Mouse (Mus musculus) forebrain, embryonic 13.5 days (tissue): ENCODE measurements at regions not wholly inside any gene's neighbourhood (a gene's known extent, or its start where the extent isn't known, plus 50 kb on each side); places are given as distances from the start of the nearest gene placed in this dataset. TPM values are rescaled to one million over a fixed set of nuclear protein-coding genes. Genes with fewer than 3 reads are reported as not detected.
"Not testable (repeated sequence)": the region's sequence is repeated elsewhere in the genome, so short reads cannot be mapped to it uniquely, and the experiment has no call there.

Experiments used
- ATAC-seq: fragments of 200-750 bp; cut with Nextera tagmentation; 2 replicates; pipeline ENCODE4 v1.8.0; 2017
- H3K27ac ChIP-seq: fragments of 300-500 bp; sonication (generic); 2 replicates; pipeline ENCODE4 v1.5.1; 2015; ENCODE audit warnings: inconsistent platforms, mild to moderate bottlenecking, moderate library complexity
- H3K27me3 ChIP-seq: fragments of 300-500 bp; sonication (generic); 2 replicates; pipeline ENCODE4 v1.6.1; 2015; ENCODE audit warnings: mild to moderate bottlenecking, inconsistent platforms
- H3K36me3 ChIP-seq: fragments of 300-500 bp; sonication (generic); 2 replicates; pipeline ENCODE4 v1.6.1; 2015; ENCODE audit warnings: mild to moderate bottlenecking, inconsistent platforms; ENCODE audit not compliant: poor library complexity, severe bottlenecking
- H3K4me1 ChIP-seq: fragments of 300-500 bp; sonication (generic); 2 replicates; pipeline ENCODE4 v1.6.1; 2015; ENCODE audit warnings: inconsistent platforms
- H3K4me2 ChIP-seq: fragments of 300-500 bp; sonication (generic); 2 replicates; pipeline ENCODE4 v1.6.1; 2015; ENCODE audit warnings: inconsistent platforms, mild to moderate bottlenecking, moderate library complexity
- H3K4me3 ChIP-seq: fragments of 300-500 bp; sonication (generic); 2 replicates; pipeline ENCODE4 v1.5.1; 2015; ENCODE audit warnings: mild to moderate bottlenecking, inconsistent platforms
- H3K9ac ChIP-seq: fragments of 300-500 bp; sonication (generic); 2 replicates; pipeline ENCODE4 v1.6.1; 2015; ENCODE audit warnings: mild to moderate bottlenecking, inconsistent platforms
- H3K9me3 ChIP-seq: fragments of 300-500 bp; sonication (generic); replicated peaks from 2 replicates; pipeline ENCODE4 v1.6.1; 2016; ENCODE audit warnings: inconsistent platforms
- WGBS: fragments of 180-500 bp; shearing (Covaris S2); methylation state at CpG from one replicate; pipeline ENCODE4 v1.1.7; 2015; 5-methylcytosine and 5-hydroxymethylcytosine counted together
- microRNA-seq: library from miRNA; unstranded; fragments of <30 nt; microRNA quantifications from one replicate; pipeline ENCODE4, GENCODE M21; 2016

GRCm38 (mm10) chr1:165013428-165013827, 78.1 kb upstream of the Xcl1 start:
- no peak for ATAC-seq
- H3K27me3 ChIP-seq: no peaks in the 10 kb centered on the region
- no peak overlapping the region for H3K4me2 ChIP-seq
- H3K9me3 ChIP-seq: no peaks in the 10 kb centered on the region
- peaks cover 7% of the 10 kb centered on the region for H3K4me1 ChIP-seq
- H3K27ac ChIP-seq: no peak overlapping the region
- WGBS: 90% methylated on average over 2 of the region's 2 CpGs
- no peaks in the 10 kb centered on the region for H3K36me3 ChIP-seq
- no peak overlapping the region for H3K4me3 ChIP-seq
- H3K9ac ChIP-seq: no peak overlapping the region

DNA sequence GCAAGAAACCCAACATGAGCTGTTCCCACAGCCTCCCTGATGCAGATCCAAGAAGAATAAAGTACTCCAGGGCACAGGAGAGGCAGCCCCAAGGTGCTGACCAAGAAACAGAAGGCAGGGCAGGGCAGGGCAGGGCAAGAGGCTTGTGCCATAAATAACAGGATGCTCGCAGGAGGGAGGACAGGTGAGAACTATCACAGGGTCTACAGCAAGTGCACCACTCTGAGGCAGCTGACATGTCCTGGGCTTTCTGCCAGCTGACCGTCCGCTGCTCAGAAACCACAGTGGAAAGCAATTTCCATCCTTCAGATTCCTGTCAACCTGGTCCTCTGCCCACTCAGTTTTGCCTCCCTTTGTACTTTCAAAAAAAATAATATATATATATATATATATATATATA, 77.0 kb upstream of the Xcl1 start:
- no peak overlapping the region for H3K27ac ChIP-seq
- H3K4me1 ChIP-seq: no peaks in the 10 kb centered on the region
- no peaks in the 10 kb centered on the region for H3K27me3 ChIP-seq
- H3K4me3 ChIP-seq: no peak overlapping the region
- ATAC-seq: no peak
- H3K4me2 ChIP-seq: no peak overlapping the region
- H3K36me3 ChIP-seq: no peaks in the 10 kb centered on the region
- no peaks in the 10 kb centered on the region for H3K9me3 ChIP-seq
- WGBS: 88% methylated on average over 3 of the region's 3 CpGs
- no peak overlapping the region for H3K9ac ChIP-seq

DNA sequence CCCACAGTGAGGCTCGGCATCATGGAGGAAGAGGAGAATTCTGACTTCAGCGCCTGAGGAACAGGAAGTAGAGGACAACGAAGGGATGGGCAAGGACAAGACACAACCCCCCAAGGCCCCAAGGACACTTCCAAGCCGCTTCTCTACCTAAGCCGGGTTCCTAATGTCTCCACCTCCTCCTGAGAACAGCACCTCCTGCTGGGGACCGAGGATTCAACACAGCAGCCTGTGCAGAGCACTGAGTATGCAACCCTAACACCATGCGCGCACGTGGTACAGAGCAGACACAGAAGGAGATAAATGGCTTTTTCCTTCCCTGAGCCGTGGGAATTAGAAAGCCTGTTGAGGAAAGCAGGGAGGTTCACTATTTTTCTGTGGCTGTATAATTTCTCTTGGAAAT, 64.2 kb upstream of the Xcl1 start:
- no peaks in the 10 kb centered on the region for H3K36me3 ChIP-seq
- no peaks in the 10 kb centered on the region for H3K4me1 ChIP-seq
- H3K27ac ChIP-seq: no peak overlapping the region
- H3K9me3 ChIP-seq: no peaks in the 10 kb centered on the region
- H3K27me3 ChIP-seq: no peaks in the 10 kb centered on the region
- no peak overlapping the region for H3K9ac ChIP-seq
- 71% methylated on average over 10 of the region's 10 CpGs for WGBS
- ATAC-seq: no peak
- no peak overlapping the region for H3K4me3 ChIP-seq
- H3K4me2 ChIP-seq: no peak overlapping the region

DNA sequence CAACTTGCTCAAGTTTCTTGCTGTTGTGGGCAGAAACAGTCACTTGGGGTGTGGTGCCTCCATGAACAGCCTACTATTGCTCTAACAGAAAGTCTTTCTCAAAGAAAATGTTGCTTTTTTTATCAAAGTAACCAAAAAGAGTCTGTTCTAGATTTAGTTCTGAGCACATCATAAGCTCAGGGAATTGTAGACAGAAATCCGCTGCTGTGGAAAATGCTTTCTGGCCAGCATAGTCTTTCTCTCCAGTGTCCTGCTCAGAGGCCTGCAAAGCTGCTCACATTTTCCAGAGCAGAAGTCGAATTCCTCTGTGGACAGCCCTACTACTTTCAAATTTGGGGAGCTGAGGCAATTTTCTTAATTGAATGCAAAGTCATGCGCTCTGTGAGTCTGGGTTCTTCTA, 63.3 kb upstream of the Xcl1 start:
- Histone ChIP-seq H3K9me3 (no peaks in the 10 kb centered on the region), H3K9ac (no peak overlapping the region), H3K27me3 (no peaks in the 10 kb centered on the region), H3K4me3 (no peak overlapping the region), H3K4me2 (no peak overlapping the region), H3K36me3 (no peaks in the 10 kb centered on the region), H3K27ac (no peak overlapping the region), H3K4me1 (no peaks in the 10 kb centered on the region)
- WGBS: 89% methylated on average over 3 of the region's 3 CpGs
- no peak for ATAC-seq

GRCm38 (mm10) chr1:164997660-164998059, 62.3 kb upstream of the Xcl1 start:
- Histone ChIP-seq H3K9ac (no peak overlapping the region), H3K4me2 (no peak overlapping the region), H3K4me1 (no peaks in the 10 kb centered on the region), H3K9me3 (no peaks in the 10 kb centered on the region), H3K27ac (no peak overlapping the region), H3K27me3 (no peaks in the 10 kb centered on the region), H3K36me3 (no peaks in the 10 kb centered on the region), H3K4me3 (no peak overlapping the region)
- 74% methylated on average over 5 of the region's 5 CpGs for WGBS
- ATAC-seq: no peak

- Histone ChIP-seq H3K27ac (no peak overlapping the region), H3K9ac (no peak overlapping the region), H3K36me3 (no peaks in the 10 kb centered on the region), H3K4me3 (no peak overlapping the region), H3K9me3 (no peaks in the 10 kb centered on the region; the same call in 1 of the 2 replicates), H3K27me3 (no peaks in the 10 kb centered on the region), H3K4me1 (no peaks in the 10 kb centered on the region), H3K4me2 (no peak overlapping the region)
- no peak for ATAC-seq
- 11% methylated on average over 6 of the region's 6 CpGs for WGBS
These were observed 58.9 kb upstream of the Xcl1 start for GRCm38 (mm10) chr1:164994247-164994660.

- H3K9ac ChIP-seq, ATAC-seq, H3K4me2 ChIP-seq: not testable (repeated sequence)
These were observed 58.0 kb upstream of the Xcl1 start for GRCm38 (mm10) chr1:164993175-164993875.

DNA sequence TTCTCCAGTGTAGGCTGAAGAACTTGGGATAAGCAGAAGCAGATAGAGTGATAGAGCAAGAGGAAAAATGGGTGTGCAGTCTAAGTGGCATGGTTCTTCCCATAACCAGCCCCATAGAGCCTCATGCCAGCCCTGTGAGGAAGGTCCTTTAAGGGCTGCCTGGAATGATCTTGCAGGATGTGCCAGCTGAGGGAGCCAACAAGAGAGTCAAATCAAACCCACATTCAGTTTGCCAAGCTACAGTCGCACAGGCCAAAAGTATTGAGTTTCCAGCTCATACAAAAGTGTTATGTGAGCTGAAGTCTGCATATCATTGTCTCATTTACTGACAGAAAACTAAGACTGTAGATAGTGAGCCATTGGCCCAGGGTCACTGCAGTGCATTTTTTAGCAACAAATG, 53.7 kb upstream of the Xcl1 start:
- no peak overlapping the region for H3K27ac ChIP-seq
- no peak overlapping the region for H3K9ac ChIP-seq
- peaks cover 2% of the 10 kb centered on the region; the same call in 1 of the 2 replicates for H3K9me3 ChIP-seq
- no peaks in the 10 kb centered on the region for H3K36me3 ChIP-seq
- no peaks in the 10 kb centered on the region for H3K27me3 ChIP-seq
- peaks cover 8% of the 10 kb centered on the region; the same call in 1 of the 2 replicates for H3K4me1 ChIP-seq
- 94% methylated on average over 1 of the region's 1 CpGs for WGBS
- H3K4me2 ChIP-seq: no peak overlapping the region
- no peak overlapping the region for H3K4me3 ChIP-seq
- no peak for ATAC-seq

More at GRCm38 (mm10) chr1:164993175-164993875, 58.0 kb upstream of the Xcl1 start:
- H3K27me3 ChIP-seq, H3K36me3 ChIP-seq, H3K4me3 ChIP-seq, H3K27ac ChIP-seq, H3K4me1 ChIP-seq, H3K9me3 ChIP-seq: not testable (repeated sequence)

DNA sequence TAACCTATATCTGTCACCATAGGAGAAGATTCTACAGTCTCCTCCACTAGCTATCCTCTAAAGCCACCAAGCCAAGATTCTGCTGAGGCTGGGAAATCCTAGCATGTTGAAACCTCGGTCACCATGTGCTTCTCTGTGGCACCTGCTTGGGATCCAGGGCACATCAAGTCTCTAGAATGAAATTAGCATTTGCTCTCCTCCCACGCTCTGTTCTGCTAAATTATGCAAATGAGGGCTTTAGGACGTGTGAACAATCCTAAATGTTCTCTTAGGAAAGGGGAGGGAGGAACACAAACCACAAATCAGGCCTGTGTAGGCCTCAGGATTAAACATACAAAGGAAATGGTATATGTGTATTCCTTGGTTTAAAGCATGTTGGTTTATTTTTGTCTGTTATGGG, 52.9 kb upstream of the Xcl1 start:
- Histone ChIP-seq H3K9ac (no peak overlapping the region), H3K4me2 (no peak overlapping the region), H3K4me3 (no peak overlapping the region), H3K36me3 (no peaks in the 10 kb centered on the region), H3K27me3 (no peaks in the 10 kb centered on the region), H3K4me1 (peaks cover 8% of the 10 kb centered on the region; the same call in 1 of the 2 replicates), H3K27ac (no peak overlapping the region), H3K9me3 (peaks cover 6% of the 10 kb centered on the region; the same call in 1 of the 2 replicates)
- 38% methylated on average over 3 of the region's 3 CpGs for WGBS
- ATAC-seq: peak; percentile 91

GRCm38 (mm10) chr1:164985521-164985920, 50.2 kb upstream of the Xcl1 start:
- not testable (repeated sequence) for H3K36me3 ChIP-seq, H3K27ac ChIP-seq, H3K9me3 ChIP-seq, H3K4me3 ChIP-seq, H3K4me1 ChIP-seq, H3K9ac ChIP-seq, ATAC-seq, H3K4me2 ChIP-seq, H3K27me3 ChIP-seq
- 96% methylated on average over 21 of the region's 21 CpGs for WGBS

Small RNAs in the stretch of these regions (microRNA-seq; reads per million reads assigned to microRNA genes)
- gene Gm26042: not detected
